Mouse (Mus musculus) bone marrow macrophage, adult 2 months (primary cell): ENCODE data around the gene Mprip. TPM values are rescaled to one million over a fixed set of nuclear protein-coding genes. Genes with fewer than 3 reads are reported as not detected.

Experiments used
- H3K27ac ChIP-seq: 2 replicates; pipeline ENCODE4 v1.5.1; 2012; ENCODE audit warnings: low read depth, low read length; ENCODE audit not compliant: insufficient read depth
- H3K4me1 ChIP-seq: 2 replicates; pipeline ENCODE4 v1.6.1; 2012; ENCODE audit warnings: low read length; ENCODE audit not compliant: control insufficient read depth, insufficient read depth
- H3K4me3 ChIP-seq: 2 replicates; pipeline ENCODE4 v1.5.1; 2012; ENCODE audit warnings: mild to moderate bottlenecking, low read length, moderate library complexity; ENCODE audit not compliant: insufficient read depth
- CTCF ChIP-seq: IDR thresholded peaks from 2 replicates; pipeline ENCODE4 v1.5.1; 2012; ENCODE audit warnings: low read depth, mild to moderate bottlenecking, low read length, moderate library complexity
- POLR2A ChIP-seq: IDR thresholded peaks from 2 replicates; pipeline ENCODE4 v1.6.1; 2012; ENCODE audit warnings: mild to moderate bottlenecking, low read depth, low read length, borderline replicate concordance
- polyA plus RNA-seq: library from polyadenylated mRNA; stranded (reverse); fragments of >200 nt; gene quantifications from 2 replicates; pipeline ENCODE4 v1.2.4, GENCODE M21; 2012; ENCODE audit not compliant: missing spikeins, insufficient read depth, insufficient read length

Gene Mprip
- polyA plus RNA-seq, 1 experiment: 55.9 TPM

GRCm38 (mm10) chr11:59634001-59634660 lies 27.0 kb upstream of the Mprip start:
- peaks cover 19% of the 10 kb centered on the region for H3K4me1 ChIP-seq
- no peak overlapping the region for H3K27ac ChIP-seq
- no peak overlapping the region for H3K4me3 ChIP-seq
- TF ChIP-seq POLR2A (no peak), CTCF (no peak)

DNA sequence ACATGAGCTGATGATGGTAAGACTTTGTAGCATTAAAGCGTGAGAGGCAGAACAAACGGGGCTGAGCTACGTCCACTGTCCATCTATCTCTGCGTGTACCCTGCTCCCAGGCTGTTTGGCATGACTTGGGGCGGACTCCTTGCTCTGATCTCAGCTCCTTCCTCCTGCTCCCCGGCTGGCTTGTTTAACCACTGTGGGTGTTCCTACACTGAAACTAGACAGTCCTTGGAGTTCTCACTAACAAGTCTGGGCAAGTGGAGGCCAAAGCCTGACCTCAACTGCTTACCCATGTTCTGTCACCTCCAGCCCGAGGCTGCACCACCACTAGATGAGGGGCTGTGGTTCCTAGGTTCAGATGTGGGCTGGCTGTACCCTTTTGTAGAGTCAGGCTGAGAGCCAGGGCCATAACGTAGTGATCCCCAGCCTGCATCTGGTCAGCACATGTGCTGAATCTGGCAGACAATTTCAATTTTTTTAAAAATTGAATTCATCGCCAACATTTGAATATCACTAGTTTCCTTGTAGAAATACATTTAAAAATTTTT lies 25.8 kb upstream of the Mprip start:
- peaks cover 19% of the 10 kb centered on the region for H3K4me1 ChIP-seq
- H3K27ac ChIP-seq: no peak overlapping the region
- no peak for TF ChIP-seq CTCF
- no peak for TF ChIP-seq POLR2A
- no peak overlapping the region for H3K4me3 ChIP-seq

DNA sequence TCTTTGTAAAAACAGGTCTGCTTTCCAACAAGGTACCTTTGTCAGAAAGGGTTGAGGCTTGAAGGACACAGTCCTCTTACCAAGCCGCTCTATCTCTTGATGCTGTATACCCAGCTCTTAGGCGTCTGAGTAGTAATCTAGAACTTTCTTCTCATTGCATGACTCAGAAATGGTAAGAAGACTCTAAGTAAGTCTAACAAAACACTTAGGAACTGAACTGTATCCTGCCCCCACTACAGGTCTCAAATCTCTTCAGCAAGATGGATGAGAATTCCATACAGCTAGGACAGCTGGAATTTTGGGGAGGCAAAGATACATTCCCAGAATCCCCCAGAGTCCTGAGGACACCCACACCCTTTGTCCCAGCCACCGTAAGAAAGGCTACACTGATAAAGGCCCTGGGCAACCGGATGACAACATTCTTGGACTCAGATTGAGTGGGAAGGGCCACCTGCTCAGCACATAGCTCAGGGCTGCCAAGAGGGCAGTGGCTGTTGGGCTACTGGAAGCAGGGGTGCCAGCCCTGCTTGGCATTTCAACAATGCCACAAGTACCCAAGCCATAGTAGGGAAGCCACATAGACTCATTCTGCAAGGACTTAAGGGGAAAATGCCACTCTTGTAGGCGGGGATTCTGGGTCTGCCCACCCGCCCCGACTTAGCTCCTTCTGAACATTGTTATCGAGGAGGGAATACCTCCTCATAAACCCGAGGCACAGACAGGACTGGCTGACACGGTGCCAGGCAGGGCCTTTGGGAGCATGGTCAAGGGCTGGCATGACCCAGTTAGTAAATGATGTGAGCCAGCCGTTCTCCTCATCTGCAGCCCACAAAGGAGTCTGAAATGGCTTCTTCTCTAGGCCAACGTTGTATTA lies 25.0 kb upstream of the Mprip start:
- peaks cover 19% of the 10 kb centered on the region for H3K4me1 ChIP-seq
- no peak overlapping the region for H3K27ac ChIP-seq
- no peak for TF ChIP-seq CTCF
- no peak for TF ChIP-seq POLR2A
- H3K4me3 ChIP-seq: no peak overlapping the region

- TF ChIP-seq CTCF: no peak
- no peak for TF ChIP-seq POLR2A
- Histone ChIP-seq H3K4me3 (no peak overlapping the region), H3K4me1 (peaks cover 19% of the 10 kb centered on the region), H3K27ac (no peak overlapping the region)
Measured at GRCm38 (mm10) chr11:59636695-59637414, 24.2 kb upstream of the Mprip start.

DNA sequence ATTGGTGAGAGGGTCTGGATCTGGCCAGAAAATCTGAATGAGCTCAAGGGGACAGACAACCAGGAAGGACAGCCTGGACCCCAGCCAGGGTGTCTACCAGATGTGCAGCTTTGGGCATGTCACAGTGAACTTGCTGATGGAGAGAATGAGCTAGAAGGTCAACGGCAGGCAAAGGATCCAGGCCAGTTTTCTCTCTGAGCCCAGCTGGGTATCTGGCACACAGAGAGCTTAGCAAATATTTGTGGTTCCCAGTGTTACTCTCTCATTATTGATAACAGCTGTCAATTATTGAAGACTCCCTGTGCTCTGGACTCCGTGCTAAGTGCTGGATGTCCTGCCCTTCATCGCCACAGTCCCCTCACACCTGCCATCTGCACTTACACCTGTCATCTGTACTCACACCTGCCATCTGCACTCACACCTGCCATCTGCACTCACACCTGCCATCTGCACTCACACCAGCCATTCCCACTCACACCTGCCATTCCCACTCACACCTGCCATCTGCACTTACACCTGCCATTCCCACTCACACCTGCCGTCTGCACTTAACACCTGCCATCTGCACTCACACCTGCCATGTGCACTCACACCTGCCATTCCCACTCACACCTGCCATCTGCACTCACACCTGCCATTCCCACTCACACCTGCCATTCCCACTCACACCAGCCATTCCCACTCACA lies 21.0 kb upstream of the Mprip start:
- TF ChIP-seq CTCF: no peak
- no peak for TF ChIP-seq POLR2A
- peaks cover 19% of the 10 kb centered on the region for H3K4me1 ChIP-seq
- no peak overlapping the region for H3K4me3 ChIP-seq
- H3K27ac ChIP-seq: no peak overlapping the region

DNA sequence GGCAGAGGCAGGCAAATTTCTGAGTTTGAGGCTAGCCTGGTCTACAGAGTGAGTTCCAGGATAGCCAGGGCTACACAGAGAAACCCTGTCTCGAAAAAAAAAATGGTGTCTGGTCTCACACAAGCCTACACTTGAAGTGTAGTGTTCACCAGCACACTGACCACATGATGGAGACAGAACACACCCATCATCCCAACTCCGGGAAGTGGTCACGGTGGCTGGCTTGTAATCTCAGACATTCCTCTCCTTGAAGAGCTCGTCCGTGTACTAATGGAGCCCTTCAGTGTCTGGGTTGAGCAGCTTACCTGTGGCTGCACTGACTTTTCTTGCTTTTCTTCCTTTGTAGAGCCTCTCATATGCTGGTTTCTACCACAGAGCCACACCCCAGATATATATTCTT lies 19.9 kb upstream of the Mprip start:
- TF ChIP-seq POLR2A: no peak
- no peak for TF ChIP-seq CTCF
- no peak overlapping the region for H3K4me3 ChIP-seq
- H3K27ac ChIP-seq: no peak overlapping the region
- peaks cover 19% of the 10 kb centered on the region for H3K4me1 ChIP-seq

DNA sequence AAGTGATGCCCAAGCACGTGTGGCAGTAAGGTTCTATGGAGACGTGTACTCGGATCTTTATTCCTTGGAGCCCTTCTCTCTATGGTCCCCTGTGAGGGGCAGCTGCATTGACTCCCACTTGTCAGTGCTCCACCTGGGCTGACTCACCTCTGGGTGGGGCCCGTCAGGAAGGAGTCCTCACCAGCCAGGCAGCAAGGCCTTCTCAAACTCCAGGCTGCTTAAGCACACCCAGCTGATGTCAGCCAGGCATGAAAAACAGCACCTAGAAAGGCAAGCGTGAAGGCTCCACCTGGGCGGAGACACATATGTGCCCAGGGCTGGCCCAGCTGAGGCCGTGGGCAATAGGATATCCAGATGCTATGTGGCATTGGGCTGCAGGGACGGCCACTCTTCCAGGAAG lies 18.7 kb upstream of the Mprip start:
- TF ChIP-seq POLR2A (no peak), CTCF (no peak)
- Histone ChIP-seq H3K4me1 (peaks cover 10% of the 10 kb centered on the region), H3K27ac (no peak overlapping the region), H3K4me3 (no peak overlapping the region)

GRCm38 (mm10) chr11:59645036-59645435 lies 16.1 kb upstream of the Mprip start:
- no peak overlapping the region for H3K4me3 ChIP-seq
- TF ChIP-seq POLR2A (no peak), CTCF (no peak)
- no peaks in the 10 kb centered on the region for H3K4me1 ChIP-seq
- no peak overlapping the region for H3K27ac ChIP-seq

DNA sequence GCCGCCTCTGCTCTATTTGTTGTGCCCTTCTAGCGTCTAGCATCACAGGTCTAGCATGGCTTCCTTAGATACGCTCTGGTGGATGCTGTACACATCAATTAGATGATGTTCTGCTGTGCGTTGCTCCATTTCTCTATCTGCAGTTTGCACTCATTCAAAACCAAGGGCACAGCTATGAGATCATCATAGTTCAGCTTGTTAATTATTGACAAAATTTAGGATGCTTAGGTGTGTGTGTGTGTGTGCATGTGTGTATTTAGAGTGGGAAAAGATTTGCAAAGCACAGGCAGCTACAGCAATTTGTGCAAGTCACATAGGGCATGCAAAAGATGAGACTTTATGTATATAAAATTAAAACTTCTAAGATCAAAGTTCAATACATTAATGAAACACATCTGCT lies 12.0 kb upstream of the Mprip start:
- TF ChIP-seq CTCF (no peak), POLR2A (no peak)
- peaks cover 4% of the 10 kb centered on the region for H3K4me1 ChIP-seq
- H3K4me3 ChIP-seq: no peak overlapping the region
- no peak overlapping the region for H3K27ac ChIP-seq
